In genomic region chr14:73313864-73314263, GRCm38 (mm10) we compare ENCODE assay signal across 19 mouse cellular contexts.
"Had no signal": no experiment of that assay in that cellular context is flagged by ENCODE, and none has a peak within 500 bp of the region (broad histone marks: within the 10 kb centered on the region; RNA-seq: fewer than 3 reads in every experiment).

No protein-coding gene starts in this region.

- H3K4me3 ChIP-seq: intestine, embryonic 15.5 days; kidney, embryonic 15.5 days; limb, embryonic 15.5 days; liver, embryonic 12.5 days; midbrain, embryonic 10.5 days; midbrain, embryonic 13.5 days; neural tube, embryonic 12.5 days; neural tube, embryonic 15.5 days had no signal

- H3K36me3 ChIP-seq: intestine, embryonic 15.5 days; kidney, embryonic 15.5 days; limb, embryonic 15.5 days; neural tube, embryonic 12.5 days; neural tube, embryonic 15.5 days had no signal

- H3K4me1 ChIP-seq: intestine, embryonic 15.5 days; limb, embryonic 15.5 days; neural tube, embryonic 12.5 days had no signal

- H3K27me3 ChIP-seq: intestine, embryonic 15.5 days; kidney, embryonic 15.5 days; limb, embryonic 15.5 days; liver, embryonic 12.5 days; megakaryocyte, embryonic 14.5 days; midbrain, embryonic 13.5 days; neural tube, embryonic 12.5 days; neural tube, embryonic 15.5 days had no signal

- H3K4me2 ChIP-seq: intestine, embryonic 15.5 days; kidney, embryonic 15.5 days; limb, embryonic 15.5 days; liver, embryonic 12.5 days; midbrain, embryonic 13.5 days; neural tube, embryonic 12.5 days; neural tube, embryonic 15.5 days had no signal

- DNase-seq: kidney, adult 11 months; kidney, adult 8-10 months; kidney, postnatal 10 days; kidney, postnatal 36 days; lung, adult 2 months; right cerebral cortex, adult 18-20 months; right cerebral cortex, postnatal 14 days; right cerebral cortex, postnatal 4 days; thymus, adult 18-20 months; thymus, postnatal 4 days had no signal

- ATAC-seq: intestine, embryonic 15.5 days had no signal

- H3K27ac ChIP-seq: intestine, embryonic 15.5 days; kidney, embryonic 15.5 days; limb, embryonic 15.5 days; midbrain, embryonic 10.5 days; midbrain, embryonic 13.5 days; neural tube, embryonic 12.5 days; neural tube, embryonic 15.5 days had no signal

- H3K9ac ChIP-seq: intestine, embryonic 15.5 days; kidney, embryonic 15.5 days; limb, embryonic 15.5 days; liver, embryonic 12.5 days; midbrain, embryonic 13.5 days; neural tube, embryonic 12.5 days; neural tube, embryonic 15.5 days had no signal

- H3K9me3 ChIP-seq: intestine, embryonic 15.5 days; kidney, embryonic 15.5 days; limb, embryonic 15.5 days; liver, embryonic 12.5 days; megakaryocyte, embryonic 14.5 days; midbrain, embryonic 10.5 days; midbrain, embryonic 13.5 days; neural tube, embryonic 12.5 days; neural tube, embryonic 15.5 days had no signal
